Mouse (Mus musculus): ENCODE measurements at regions not wholly inside any gene's neighbourhood (a gene's known extent, or its start where the extent isn't known, plus 50 kb on each side); places are given as distances from the start of the nearest gene placed in this dataset.

GRCm38 (mm10) chr6:20741240-20741639 is 474.1 kb upstream of the Kcnd2 start:
- Histone ChIP-seq H3K9ac (replicated peaks; ENCODE audit: low read length, poor library complexity, severe bottlenecking) (no peak overlapping the region), H3K27ac (ENCODE audit: low read depth, low read length) (no peak overlapping the region), H3K9me3 (ENCODE audit: low read length) (0 out of 2 replicates have a peak, but pooled peaks cover 3% of the 10 kb centered on the region), H3K4me1 (ENCODE audit: insufficient read depth, low read length) (no peaks in the 10 kb centered on the region), H3K27me3 (ENCODE audit: insufficient read depth, low read length) (no peaks in the 10 kb centered on the region), H3K4me3 (ENCODE audit: low read depth, low read length) (no peak overlapping the region), H3K4me2 (ENCODE audit: low read depth, low read length, poor library complexity, severe bottlenecking) (no peak overlapping the region), H3K36me3 (ENCODE audit: insufficient read depth, low read length) (no peaks in the 10 kb centered on the region)
- no peak for ATAC-seq (ENCODE audit: low FRiP score)
- WGBS: 53% methylated on average over 1 of the region's 1 CpGs
- no peak for DNase-seq (ENCODE audit: low spot score)
- TF ChIP-seq CTCF (IDR thresholded peaks at IDR 0.05): no peak

- Histone ChIP-seq H3K4me1 (ENCODE audit: insufficient read depth, low read length) (no peaks in the 10 kb centered on the region), H3K27ac (ENCODE audit: low read depth, low read length) (no peak overlapping the region), H3K4me2 (ENCODE audit: low read depth, low read length, poor library complexity, severe bottlenecking) (no peak overlapping the region), H3K4me3 (ENCODE audit: low read depth, low read length) (no peak overlapping the region), H3K9me3 (ENCODE audit: low read length) (no peaks in the 10 kb centered on the region), H3K36me3 (ENCODE audit: insufficient read depth, low read length) (no peaks in the 10 kb centered on the region), H3K27me3 (ENCODE audit: insufficient read depth, low read length) (no peaks in the 10 kb centered on the region), H3K9ac (replicated peaks; ENCODE audit: low read length, poor library complexity, severe bottlenecking) (no peak overlapping the region)
- ATAC-seq (ENCODE audit: low FRiP score) (no peak), DNase-seq (ENCODE audit: low spot score) (peak; percentile 21)
- no peak for TF ChIP-seq CTCF (IDR thresholded peaks at IDR 0.05)
Observed at GRCm38 (mm10) chr6:20757240-20757639, 458.1 kb upstream of the Kcnd2 start.

GRCm38 (mm10) chr6:20761300-20761699 is 454.0 kb upstream of the Kcnd2 start:
- Histone ChIP-seq H3K4me1 (ENCODE audit: insufficient read depth, low read length) (no peaks in the 10 kb centered on the region), H3K4me2 (ENCODE audit: low read depth, low read length, poor library complexity, severe bottlenecking) (no peak overlapping the region), H3K27ac (ENCODE audit: low read depth, low read length) (no peak overlapping the region), H3K9ac (replicated peaks; ENCODE audit: low read length, poor library complexity, severe bottlenecking) (no peak overlapping the region), H3K9me3 (ENCODE audit: low read length) (no peaks in the 10 kb centered on the region), H3K4me3 (ENCODE audit: low read depth, low read length) (no peak overlapping the region), H3K27me3 (ENCODE audit: insufficient read depth, low read length) (no peaks in the 10 kb centered on the region), H3K36me3 (ENCODE audit: insufficient read depth, low read length) (no peaks in the 10 kb centered on the region)
- 80% methylated on average over 1 of the region's 1 CpGs for WGBS
- no peak for DNase-seq (ENCODE audit: low spot score)
- no peak for TF ChIP-seq CTCF (IDR thresholded peaks at IDR 0.05)
- no peak for ATAC-seq (ENCODE audit: low FRiP score)

- WGBS: 78% methylated on average over 1 of the region's 1 CpGs
- Histone ChIP-seq H3K27ac (ENCODE audit: low read depth, low read length) (no peak overlapping the region), H3K9ac (replicated peaks; ENCODE audit: low read length, poor library complexity, severe bottlenecking) (no peak overlapping the region), H3K36me3 (ENCODE audit: insufficient read depth, low read length) (no peaks in the 10 kb centered on the region), H3K4me1 (ENCODE audit: insufficient read depth, low read length) (no peaks in the 10 kb centered on the region), H3K27me3 (ENCODE audit: insufficient read depth, low read length) (no peaks in the 10 kb centered on the region), H3K9me3 (ENCODE audit: low read length) (no peaks in the 10 kb centered on the region), H3K4me3 (ENCODE audit: low read depth, low read length) (no peak overlapping the region), H3K4me2 (ENCODE audit: low read depth, low read length, poor library complexity, severe bottlenecking) (no peak overlapping the region)
- ATAC-seq (ENCODE audit: low FRiP score) (no peak), DNase-seq (ENCODE audit: low spot score) (no peak)
- no peak for TF ChIP-seq CTCF (IDR thresholded peaks at IDR 0.05)
Observed at GRCm38 (mm10) chr6:20775872-20776271, 439.4 kb upstream of the Kcnd2 start.

All from midbrain, postnatal 0 days (tissue).